Mouse (Mus musculus): ENCODE results near the gene C5ar1. TPM values are rescaled to one million over a fixed set of nuclear protein-coding genes. Genes with fewer than 3 reads are reported as not detected.

Gene C5ar1
- total and polyA plus RNA-seq, 2 experiments from 2014 or later: 1.4 TPM

- ATAC-seq (ENCODE audit: low FRiP score) (no peak), DNase-seq (ENCODE audit: low spot score) (no peak)
- H3K27me3 ChIP-seq (ENCODE audit: insufficient read depth, low read length): no peaks in the 10 kb centered on the region
- H3K4me2 ChIP-seq (ENCODE audit: low read depth, low read length, poor library complexity, severe bottlenecking): no peak overlapping the region
- no peak for TF ChIP-seq CTCF (IDR thresholded peaks at IDR 0.05)
- H3K27ac ChIP-seq (ENCODE audit: low read depth, low read length): no peak overlapping the region
- H3K9ac ChIP-seq (replicated peaks; ENCODE audit: low read length, poor library complexity, severe bottlenecking): no peak overlapping the region
- H3K4me3 ChIP-seq (ENCODE audit: low read depth, low read length): no peak overlapping the region
- 0 out of 2 replicates have a peak, but pooled peaks cover 6% of the 10 kb centered on the region for H3K4me1 ChIP-seq (ENCODE audit: insufficient read depth, low read length)
- H3K36me3 ChIP-seq (ENCODE audit: insufficient read depth, low read length): peaks cover 27% of the 10 kb centered on the region
- WGBS: 93% methylated on average over 8 of the region's 8 CpGs
- no peaks in the 10 kb centered on the region for H3K9me3 ChIP-seq (ENCODE audit: low read length)
Observed at GRCm38 (mm10) chr7:16284001-16284400, 24.7 kb upstream of the C5ar1 start.

- Histone ChIP-seq H3K9me3 (ENCODE audit: low read length) (no peaks in the 10 kb centered on the region), H3K4me1 (ENCODE audit: insufficient read depth, low read length) (0 out of 2 replicates have a peak, but pooled peaks cover 6% of the 10 kb centered on the region), H3K9ac (replicated peaks; ENCODE audit: low read length, poor library complexity, severe bottlenecking) (no peak overlapping the region), H3K27ac (ENCODE audit: low read depth, low read length) (no peak overlapping the region), H3K4me3 (ENCODE audit: low read depth, low read length) (no peak overlapping the region), H3K36me3 (ENCODE audit: insufficient read depth, low read length) (peaks cover 32% of the 10 kb centered on the region), H3K4me2 (ENCODE audit: low read depth, low read length, poor library complexity, severe bottlenecking) (no peak overlapping the region), H3K27me3 (ENCODE audit: insufficient read depth, low read length) (no peaks in the 10 kb centered on the region)
- 95% methylated on average over 11 of the region's 13 CpGs for WGBS
- no peak for TF ChIP-seq CTCF (IDR thresholded peaks at IDR 0.05)
- ATAC-seq (ENCODE audit: low FRiP score) (no peak), DNase-seq (ENCODE audit: low spot score) (no peak)
Observed at GRCm38 (mm10) chr7:16282334-16282733, 23.0 kb upstream of the C5ar1 start.

GRCm38 (mm10) chr7:16280721-16281120 is 21.4 kb upstream of the C5ar1 start:
- Histone ChIP-seq H3K36me3 (ENCODE audit: insufficient read depth, low read length) (peaks cover 42% of the 10 kb centered on the region), H3K27ac (ENCODE audit: low read depth, low read length) (no peak overlapping the region), H3K4me1 (ENCODE audit: insufficient read depth, low read length) (0 out of 2 replicates have a peak, but pooled peaks cover 5% of the 10 kb centered on the region), H3K4me2 (ENCODE audit: low read depth, low read length, poor library complexity, severe bottlenecking) (no peak overlapping the region), H3K4me3 (ENCODE audit: low read depth, low read length) (no peak overlapping the region), H3K9me3 (ENCODE audit: low read length) (no peaks in the 10 kb centered on the region), H3K9ac (replicated peaks; ENCODE audit: low read length, poor library complexity, severe bottlenecking) (no peak overlapping the region), H3K27me3 (ENCODE audit: insufficient read depth, low read length) (no peaks in the 10 kb centered on the region)
- no peak for DNase-seq (ENCODE audit: low spot score)
- TF ChIP-seq CTCF (IDR thresholded peaks at IDR 0.05): no peak
- ATAC-seq (ENCODE audit: low FRiP score): no peak
- WGBS: 91% methylated on average over 11 of the region's 11 CpGs

GRCm38 (mm10) chr7:16274922-16275890 is 15.9 kb upstream of the C5ar1 start:
- TF ChIP-seq CTCF (IDR thresholded peaks at IDR 0.05): no peak
- 86% methylated on average over 9 of the region's 10 CpGs for WGBS
- ATAC-seq (ENCODE audit: low FRiP score): no peak
- Histone ChIP-seq H3K9me3 (ENCODE audit: low read length) (no peaks in the 10 kb centered on the region), H3K9ac (replicated peaks; ENCODE audit: low read length, poor library complexity, severe bottlenecking) (no peak overlapping the region), H3K4me3 (ENCODE audit: low read depth, low read length) (no peak overlapping the region), H3K27me3 (ENCODE audit: insufficient read depth, low read length) (no peaks in the 10 kb centered on the region), H3K36me3 (ENCODE audit: insufficient read depth, low read length) (peaks cover 20% of the 10 kb centered on the region), H3K27ac (ENCODE audit: low read depth, low read length) (no peak overlapping the region), H3K4me1 (ENCODE audit: insufficient read depth, low read length) (peaks cover 5% of the 10 kb centered on the region; the same call in 1 of the 2 replicates), H3K4me2 (ENCODE audit: low read depth, low read length, poor library complexity, severe bottlenecking) (no peak overlapping the region)
- no peak for DNase-seq (ENCODE audit: low spot score)

- WGBS: 1% methylated on average over 18 of the region's 18 CpGs
- peaks cover 5% of the 10 kb centered on the region; the same call in 1 of the 2 replicates for H3K4me1 ChIP-seq (ENCODE audit: insufficient read depth, low read length)
- no peak for TF ChIP-seq CTCF (IDR thresholded peaks at IDR 0.05)
- peak; percentile 77 for DNase-seq (ENCODE audit: low spot score)
- no peaks in the 10 kb centered on the region for H3K9me3 ChIP-seq (ENCODE audit: low read length)
- peak overlapping the region; percentile 73 for H3K4me3 ChIP-seq (ENCODE audit: low read depth, low read length)
- H3K9ac ChIP-seq (replicated peaks; ENCODE audit: low read length, poor library complexity, severe bottlenecking): peak overlapping the region; percentile 96
- H3K27me3 ChIP-seq (ENCODE audit: insufficient read depth, low read length): no peaks in the 10 kb centered on the region
- ATAC-seq (ENCODE audit: low FRiP score): peak; percentile 72
- peak overlapping the region; percentile 82 for H3K4me2 ChIP-seq (ENCODE audit: low read depth, low read length, poor library complexity, severe bottlenecking)
- peaks cover 20% of the 10 kb centered on the region for H3K36me3 ChIP-seq (ENCODE audit: insufficient read depth, low read length)
- peak overlapping the region; percentile 96 for H3K27ac ChIP-seq (ENCODE audit: low read depth, low read length)
Observed at GRCm38 (mm10) chr7:16273766-16274140, 14.4 kb upstream of the C5ar1 start.
